Mouse (Mus musculus): Measurements from ENCODE around the gene Fastkd2. TPM values are rescaled to one million over a fixed set of nuclear protein-coding genes. Genes with fewer than 3 reads are reported as not detected.

Fastkd2 gene
- polyA plus RNA-seq, 1 experiment from 2014 or later, result 81.5 TPM

Other genes with a start within 250 kb of the Fastkd2 start
- gene Gm39653, start 114.6 kb upstream of the Fastkd2 start, polyA plus RNA-seq (2014; fragmentation: Nextera tagmentation; extraction: Ambion mirVana), result not detected in 2 replicates
- gene Dytn, start 43.7 kb upstream of the Fastkd2 start, polyA plus RNA-seq (2014; fragmentation: Nextera tagmentation; extraction: Ambion mirVana), result not detected in 2 replicates
- gene Mdh1b, start 296 bp upstream of the Fastkd2 start, polyA plus RNA-seq (2014; fragmentation: Nextera tagmentation; extraction: Ambion mirVana), result not detected in 2 replicates
- gene 4933402D24Rik, start 38.7 kb downstream of the Fastkd2 start, polyA plus RNA-seq (2014; fragmentation: Nextera tagmentation; extraction: Ambion mirVana), result 0.35 TPM in 1 of 2 replicates, not detected in the other